Mouse (Mus musculus): ENCODE results near the gene Slc22a8. TPM values are rescaled to one million over a fixed set of nuclear protein-coding genes. Genes with fewer than 3 reads are reported as not detected.

The Slc22a8 gene
- total and polyA plus RNA-seq, 3 experiments, result not detected

GRCm38 (mm10) chr19:8611358-8612123, 20.5 kb downstream of the Slc22a8 start:
- Histone ChIP-seq H3K9me3 (replicated peaks; ENCODE audit: low read length) (no peaks in the 10 kb centered on the region), H3K27ac (ENCODE audit: insufficient read depth, low read depth) (no peak overlapping the region), H3K4me3 (replicated peaks in 1 of 3; ENCODE audit: low read depth in 2 of 3, low read length in 2 of 3, poor library complexity in 1 of 3) (no peak overlapping the region), H3K4me2 (ENCODE audit: insufficient read depth, low read depth, poor library complexity, severe bottlenecking) (no peak overlapping the region), H3K79me2 (replicated peaks; ENCODE audit: control insufficient read depth, extremely low read depth, insufficient read depth, poor library complexity, severe bottlenecking) (no peaks in the 10 kb centered on the region), H3K27me3 (replicated peaks) (peaks cover 5% of the 10 kb centered on the region), H3K4me1 (ENCODE audit: control insufficient read depth in 1 of 2, insufficient read depth in 2 of 2) (no peaks in the 10 kb centered on the region), H3K36me3 (replicated peaks in 1 of 2; ENCODE audit: control insufficient read depth in 1 of 2, insufficient read depth in 1 of 2, low read length in 1 of 2) (no peaks in the 10 kb centered on the region), H3K9ac (ENCODE audit: insufficient read depth, low read depth) (no peak overlapping the region)
- dilution Hi-C loops (cut with MboI; ENCODE audit: extremely low pct_ligation_motif_present, extremely low pct_unique_long_range_greater_than_20kb, low sequenced_read_pairs), result no loop called here
- in situ Hi-C loops (cut with MboI; ENCODE audit: low pct_ligation_motif_present, low pct_unique_long_range_greater_than_20kb, low sequenced_read_pairs), result no loop called here
- no peak for DNase-seq (ENCODE audit: extremely low read depth)
- TF ChIP-seq SMC3 (IDR thresholded peaks at IDR 0.05; ENCODE audit: low read depth, low read length), result no peak
- TF ChIP-seq GABPA (IDR thresholded peaks at IDR 0.05; ENCODE audit: insufficient replicate concordance, low read depth, low read length), result no peak
- TF ChIP-seq JUND (conservative IDR thresholded peaks at IDR 0.05; ENCODE audit: low read depth, low read length), result no peak
- no peak for TF ChIP-seq MYC (IDR thresholded peaks at IDR 0.05; ENCODE audit: low read depth, low read length)
- TF ChIP-seq MAFK (IDR thresholded peaks at IDR 0.05; ENCODE audit: insufficient replicate concordance, low read length), result no peak
- no peak for TF ChIP-seq E2F4 (IDR thresholded peaks at IDR 0.05; ENCODE audit: insufficient replicate concordance, low read depth, low read length)
- TF ChIP-seq ZC3H11A (IDR thresholded peaks at IDR 0.05; ENCODE audit: low read depth, low read length), result no peak
- TF ChIP-seq MEF2A (IDR thresholded peaks at IDR 0.05; ENCODE audit: borderline replicate concordance, low read depth, low read length), result no peak
- no peak for TF ChIP-seq USF1 (IDR thresholded peaks at IDR 0.05; ENCODE audit: low read depth, low read length)
- no peak for TF ChIP-seq RCOR1 (conservative IDR thresholded peaks at IDR 0.05; ENCODE audit: low read depth, low read length)

- Histone ChIP-seq H3K27ac (ENCODE audit: insufficient read depth, low read depth) (no peak overlapping the region), H3K4me1 (ENCODE audit: control insufficient read depth in 1 of 2, insufficient read depth in 2 of 2) (no peaks in the 10 kb centered on the region), H3K9me3 (replicated peaks; ENCODE audit: low read length) (no peaks in the 10 kb centered on the region), H3K36me3 (replicated peaks in 1 of 2; ENCODE audit: control insufficient read depth in 1 of 2, insufficient read depth in 1 of 2, low read length in 1 of 2) (no peaks in the 10 kb centered on the region), H3K27me3 (replicated peaks) (peaks cover 6% of the 10 kb centered on the region), H3K4me2 (ENCODE audit: insufficient read depth, low read depth, poor library complexity, severe bottlenecking) (no peak overlapping the region), H3K79me2 (replicated peaks; ENCODE audit: control insufficient read depth, extremely low read depth, insufficient read depth, poor library complexity, severe bottlenecking) (no peaks in the 10 kb centered on the region), H3K9ac (ENCODE audit: insufficient read depth, low read depth) (no peak overlapping the region), H3K4me3 (replicated peaks in 1 of 3; ENCODE audit: low read depth in 2 of 3, low read length in 2 of 3, poor library complexity in 1 of 3) (no peak overlapping the region)
- TF ChIP-seq EP300 (IDR thresholded peaks at IDR 0.05; ENCODE audit: low read length) (no peak), CHD2 (IDR thresholded peaks at IDR 0.05; ENCODE audit: low read length) (no peak), MAZ (IDR thresholded peaks at IDR 0.05; ENCODE audit: low read depth, low read length) (no peak)
- DNase-seq (ENCODE audit: extremely low read depth), result no peak
- in situ Hi-C loops (cut with MboI; ENCODE audit: low pct_ligation_motif_present, low pct_unique_long_range_greater_than_20kb, low sequenced_read_pairs) (no loop called here), dilution Hi-C loops (cut with MboI; ENCODE audit: extremely low pct_ligation_motif_present, extremely low pct_unique_long_range_greater_than_20kb, low sequenced_read_pairs) (no loop called here)
Observed at GRCm38 (mm10) chr19:8613111-8613510, 22.1 kb downstream of the Slc22a8 start.

Data from CH12.LX (cell line).